Mouse (Mus musculus) thymus, adult 2 months (tissue): Measurements from ENCODE around the gene Psmf1.

Experiments used
- CTCF ChIP-seq: fragments of 200-500 bp; IDR thresholded peaks from 2 replicates; pipeline ENCODE4 v1.5.1; 2012; ENCODE audit warnings: mild to moderate bottlenecking, control low read depth, low read length, moderate library complexity, borderline replicate concordance; ENCODE audit not compliant: control insufficient read depth, poor library complexity, insufficient read depth; ENCODE audit errors: extremely low read depth
- POLR2A ChIP-seq: fragments of 200-500 bp; IDR thresholded peaks from 2 replicates; pipeline ENCODE4 v1.6.1; 2012; ENCODE audit warnings: mild to moderate bottlenecking, low read length, control low read depth, moderate library complexity; ENCODE audit not compliant: control insufficient read depth, poor library complexity, insufficient read depth; ENCODE audit errors: extremely low read depth

DNA sequence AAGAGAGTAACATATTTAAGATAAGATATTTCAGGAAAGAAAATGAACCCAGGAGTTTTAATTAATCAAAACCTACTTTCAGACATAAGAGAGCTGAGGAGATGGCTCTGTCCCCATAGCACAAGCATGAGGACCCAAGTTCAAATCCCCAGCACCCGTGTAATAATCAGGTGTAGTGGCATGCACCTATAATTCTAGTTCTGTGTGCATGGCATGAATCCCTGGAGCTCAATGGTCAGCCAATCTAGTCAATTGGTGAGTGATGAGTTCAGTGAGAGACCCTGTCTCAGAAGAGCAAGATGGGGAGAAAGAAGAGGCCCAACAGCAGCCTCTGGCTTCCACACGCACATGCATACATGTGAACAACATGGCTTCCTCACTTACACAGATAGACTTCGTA is 33.4 kb upstream of the Psmf1 start:
- TF ChIP-seq POLR2A: no peak
- TF ChIP-seq CTCF: no peak
